Comparison of ENCODE assay signal across 16 mouse cellular contexts in genomic region chr4:124755526-124755925, GRCm38 (mm10). TPM values are rescaled to one million over a fixed set of nuclear protein-coding genes. Genes with fewer than 3 reads are reported as not detected.
DNase-seq lines count a peak whose midpoint lies in the region; ATAC-seq and TF ChIP-seq lines count a peak whose summit lies in the region.
"Had no signal": no experiment of that assay in that cellular context is flagged by ENCODE, and none has a peak within 500 bp of the region (broad histone marks: within the 10 kb centered on the region; RNA-seq: fewer than 3 reads in every experiment).

No protein-coding gene starts in this region.

- no peaks in the 10 kb centered on the region for H3K27me3 ChIP-seq in liver, embryonic 11.5 days (replicated peaks; ENCODE audit: control insufficient read depth, insufficient read depth, low read length)
- H3K27me3 ChIP-seq in liver, embryonic 16.5 days (ENCODE audit: control insufficient read depth, insufficient read depth, low read depth, low read length) = no peaks in the 10 kb centered on the region
- H3K27me3 ChIP-seq: heart, embryonic 15.5 days had no signal

- no peak overlapping the region for H3K9ac ChIP-seq in liver, embryonic 11.5 days (ENCODE audit: low read depth, low read length)
- peak overlapping the region; percentile 30; the same call in 1 of the 2 replicates for H3K9ac ChIP-seq in liver, embryonic 16.5 days (ENCODE audit: low read depth, low read length)
- H3K9ac ChIP-seq: heart, embryonic 15.5 days; midbrain, embryonic 13.5 days had no signal

- H3K4me1 ChIP-seq in liver, embryonic 11.5 days (replicated peaks; ENCODE audit: control insufficient read depth, insufficient read depth, low read length) = peaks cover 50% of the 10 kb centered on the region
- peaks cover 55% of the 10 kb centered on the region for H3K4me1 ChIP-seq in liver, embryonic 16.5 days (ENCODE audit: control insufficient read depth, low read depth, low read length)

- ATAC-seq in liver, embryonic 11.5 days (replicated peaks; ENCODE audit: low FRiP score) = no peak
- no peak for ATAC-seq in liver, embryonic 16.5 days (ENCODE audit: low read depth)
- ATAC-seq: midbrain, embryonic 13.5 days had no signal

- no peaks in the 10 kb centered on the region for H3K9me3 ChIP-seq in liver, embryonic 11.5 days (ENCODE audit: control insufficient read depth, low read length)
- H3K9me3 ChIP-seq in liver, embryonic 16.5 days (replicated peaks; ENCODE audit: control insufficient read depth, low read length) = no peaks in the 10 kb centered on the region
- H3K9me3 ChIP-seq: heart, embryonic 15.5 days; midbrain, embryonic 13.5 days had no signal

- intact Hi-C loops in gastrocnemius, adult 2 months (cut with DNase I) = no loop called here
- intact Hi-C loops in gastrocnemius, postnatal 14 days (cut with DNase I; ENCODE audit: low total_unique reads) = no loop called here

- TF ChIP-seq CTCF in gastrocnemius, adult 2 months (IDR thresholded peaks at IDR 0.05) = no peak

- WGBS in liver, embryonic 11.5 days = 62% methylated on average over 7 of the region's 7 CpGs
- WGBS in liver, embryonic 16.5 days (ENCODE audit: insufficient replicate concordance) = 28% methylated on average over 7 of the region's 7 CpGs

- H3K27ac ChIP-seq in gastrocnemius, adult 2 months = peak overlapping the region; percentile 77
- H3K27ac ChIP-seq in liver, embryonic 11.5 days (ENCODE audit: low read depth, low read length) = no peak overlapping the region
- H3K27ac ChIP-seq in liver, embryonic 16.5 days (ENCODE audit: low read length) = peak overlapping the region; percentile 45
- H3K27ac ChIP-seq: heart, embryonic 15.5 days; left cerebral cortex, adult 2 months; midbrain, embryonic 13.5 days had no signal

- no peaks in the 10 kb centered on the region; the same call in 1 of the 2 replicates for H3K36me3 ChIP-seq in liver, embryonic 11.5 days (ENCODE audit: control insufficient read depth, insufficient read depth, low read length)
- H3K36me3 ChIP-seq in liver, embryonic 16.5 days (ENCODE audit: control insufficient read depth, insufficient read depth) = peaks cover 3% of the 10 kb centered on the region; the same call in 1 of the 2 replicates
- H3K36me3 ChIP-seq: heart, embryonic 15.5 days had no signal

- H3K4me2 ChIP-seq in liver, embryonic 11.5 days = 0 out of 2 replicates have a peak overlapping the region, but pooled peaks have one; percentile 16
- no peak overlapping the region for H3K4me2 ChIP-seq in liver, embryonic 16.5 days (ENCODE audit: low read depth, low read length)
- H3K4me2 ChIP-seq: heart, embryonic 15.5 days; midbrain, embryonic 13.5 days had no signal

- H3K4me3 ChIP-seq in gastrocnemius, adult 2 months = peak overlapping the region; percentile 45
- H3K4me3 ChIP-seq in liver, embryonic 11.5 days (ENCODE audit: low read depth, low read length) = no peak overlapping the region
- H3K4me3 ChIP-seq in liver, embryonic 16.5 days (ENCODE audit: low read depth, low read length) = no peak overlapping the region
- H3K4me3 ChIP-seq: erythroblast, embryonic 14.5 days; heart, embryonic 15.5 days; left cerebral cortex, adult 2 months; midbrain, embryonic 13.5 days had no signal

- DNase-seq in gastrocnemius, adult 2 months = no peak
- no peak for DNase-seq in gastrocnemius, postnatal 14 days
- no peak for DNase-seq in liver, embryonic 11.5 days (ENCODE audit: low spot score)
- DNase-seq in liver = no peak
- peak; percentile 22 for DNase-seq in brain, adult 2 months (ENCODE audit: low read depth, low spot score)
- no peak for DNase-seq in cerebellum, postnatal 25 days
- no peak for DNase-seq in adrenal gland, postnatal 4 days (ENCODE audit: low spot score in 2 of 2)
- DNase-seq: adrenal gland, postnatal 36 days; cerebellum, adult 9-10 months; kidney, adult 18-20 months; lung, adult 18-20 months had no signal

RNA-seq across cellular contexts. Expression of gene Inpp5b, which starts 13.9 kb away (rescaled TPM):
- 10 to 100 TPM in 1 of 2 experiments, 1 to 10 TPM in 1; 8.9 to 10.6 TPM for total RNA-seq in gastrocnemius, adult 2 months (2021)
- total RNA-seq in gastrocnemius, postnatal 14 days (2021) = 1 to 10 TPM; 8.7 to 9.4 TPM
- 58.2 and 63.3 TPM in 2 replicates for polyA plus RNA-seq in liver, embryonic 11.5 days (2014; fragmentation: Nextera tagmentation; extraction: Ambion mirVana)
- polyA plus RNA-seq in liver, embryonic 16.5 days (2015; fragmentation: Nextera tagmentation; extraction: Ambion mirVana) = 32.7 and 39.1 TPM in 2 replicates
- 10 to 100 TPM; 25.2 to 32.0 TPM for total RNA-seq in adrenal gland, postnatal 4 days (2021)

RNA-seq across cellular contexts. Expression of gene Sf3a3, which starts 41.0 kb away (rescaled TPM):
- 10 to 100 TPM; 11.1 to 14.3 TPM for total RNA-seq in gastrocnemius, adult 2 months (2021)
- 10 to 100 TPM; 14.7 to 17.4 TPM for total RNA-seq in gastrocnemius, postnatal 14 days (2021)
- 172 and 182 TPM in 2 replicates for polyA plus RNA-seq in liver, embryonic 11.5 days (2014; fragmentation: Nextera tagmentation; extraction: Ambion mirVana)
- 49.4 and 54.4 TPM in 2 replicates for polyA plus RNA-seq in liver, embryonic 16.5 days (2015; fragmentation: Nextera tagmentation; extraction: Ambion mirVana)
- 10 to 100 TPM; 58.4 to 62.7 TPM for total RNA-seq in adrenal gland, postnatal 4 days (2021)

RNA-seq across cellular contexts. Expression of gene Mtf1, which starts 46.4 kb away (rescaled TPM):
- 10 to 100 TPM; 11.9 to 15.7 TPM for total RNA-seq in gastrocnemius, adult 2 months (2021)
- 10 to 100 TPM in 1 of 2 experiments, 1 to 10 TPM in 1; 8.0 to 10.7 TPM for total RNA-seq in gastrocnemius, postnatal 14 days (2021)
- polyA plus RNA-seq in liver, embryonic 11.5 days (2014; fragmentation: Nextera tagmentation; extraction: Ambion mirVana) = 21.2 and 24.2 TPM in 2 replicates
- polyA plus RNA-seq in liver, embryonic 16.5 days (2015; fragmentation: Nextera tagmentation; extraction: Ambion mirVana) = 8.5 and 10.1 TPM in 2 replicates
- total RNA-seq in adrenal gland, postnatal 4 days (2021) = 10 to 100 TPM; 25.0 to 27.8 TPM

RNA-seq across cellular contexts. Expression of gene Fhl3, which starts 55.0 kb away (rescaled TPM):
- total RNA-seq in gastrocnemius, adult 2 months (2021) = 100 to 1,000 TPM; 151 to 515 TPM
- total RNA-seq in gastrocnemius, postnatal 14 days (2021) = 100 to 1,000 TPM in 1 of 2 experiments, 10 to 100 TPM in 1; 77.5 to 112 TPM
- polyA plus RNA-seq in liver, embryonic 11.5 days (2014; fragmentation: Nextera tagmentation; extraction: Ambion mirVana) = 5.1 and 6.8 TPM in 2 replicates
- polyA plus RNA-seq in liver, embryonic 16.5 days (2015; fragmentation: Nextera tagmentation; extraction: Ambion mirVana) = 2.5 TPM in 2 replicates
- 10 to 100 TPM; 15.6 to 17.3 TPM for total RNA-seq in adrenal gland, postnatal 4 days (2021)
